Mouse (Mus musculus): ENCODE measurements around the gene Lin37.

Lin37 gene

DNA sequence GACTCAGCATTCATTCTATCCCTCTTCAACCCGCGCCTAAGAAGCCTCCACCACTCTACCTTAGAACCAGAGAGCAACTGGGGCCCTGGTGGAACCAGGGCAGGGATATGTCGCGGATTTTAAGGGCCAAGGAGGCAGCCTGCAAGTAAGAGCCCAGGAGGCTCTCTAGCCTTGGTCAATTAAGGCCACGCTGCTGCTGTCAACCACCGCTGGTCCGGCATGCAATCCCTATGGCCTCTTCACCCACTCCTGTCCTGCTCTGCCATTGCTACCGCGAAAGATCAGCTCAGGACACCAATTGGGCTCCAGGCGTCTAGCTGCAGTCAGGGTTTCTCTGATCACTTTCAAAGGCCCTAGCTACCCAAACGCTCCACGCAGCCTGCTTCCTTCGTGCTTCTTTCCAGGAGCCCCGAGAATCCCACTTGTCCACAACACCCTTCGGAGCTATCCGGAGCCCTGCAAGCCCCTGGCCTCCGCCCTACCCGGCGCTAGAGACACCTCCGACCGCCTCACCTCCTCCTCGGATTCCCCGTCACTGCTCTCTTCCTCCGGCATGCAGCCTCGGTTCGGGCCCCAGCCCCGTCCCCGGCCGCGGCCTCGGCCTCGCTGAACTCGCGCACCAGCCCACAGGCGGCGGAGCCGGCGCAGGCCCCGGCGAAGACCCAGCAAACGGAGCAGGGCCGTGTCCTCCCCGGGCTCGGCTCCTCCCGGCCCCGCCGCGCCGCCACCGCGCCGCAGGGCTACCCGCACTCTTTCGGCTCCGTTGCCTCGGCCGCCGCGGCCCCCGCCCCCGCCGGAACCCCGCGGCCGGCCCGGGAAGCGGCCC lies 28.4 kb upstream of the Lin37 start:
- peak in 1 of 2 experiments; percentile 91 for DNase-seq (ENCODE audit: inconsistent age in 2 of 2, low spot score in 1 of 2)

DNA sequence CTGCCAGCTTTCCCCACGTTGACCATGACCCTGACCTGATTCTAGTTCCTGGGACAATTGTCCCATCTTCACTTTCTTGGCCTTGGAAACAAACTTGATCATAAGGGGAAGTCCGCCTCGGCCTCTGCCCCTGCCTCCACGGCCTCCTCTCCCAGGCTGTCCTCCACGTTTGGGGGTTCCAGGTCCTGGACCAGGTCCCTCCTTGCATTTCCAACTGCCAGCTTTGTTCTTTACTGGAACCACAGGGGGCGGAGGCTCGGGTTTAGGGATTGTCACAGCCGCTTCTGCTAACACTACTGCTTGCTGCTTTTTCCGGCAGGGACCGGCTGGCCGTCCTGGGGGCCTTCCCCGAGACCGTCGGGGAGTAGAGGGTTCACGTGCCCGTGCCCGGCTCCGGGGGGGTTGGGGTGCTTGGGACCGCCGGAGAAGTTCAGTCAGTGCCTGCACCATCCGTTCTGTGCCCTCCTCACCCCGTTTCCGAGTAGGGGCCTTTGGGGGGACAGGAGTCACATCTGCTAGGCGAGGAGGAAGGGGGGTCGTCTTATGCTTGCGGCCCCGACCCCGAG lies 26.9 kb upstream of the Lin37 start:
- peak in 1 of 2 experiments; percentile 66 for DNase-seq (ENCODE audit: inconsistent age in 2 of 2, low spot score in 1 of 2)

DNA sequence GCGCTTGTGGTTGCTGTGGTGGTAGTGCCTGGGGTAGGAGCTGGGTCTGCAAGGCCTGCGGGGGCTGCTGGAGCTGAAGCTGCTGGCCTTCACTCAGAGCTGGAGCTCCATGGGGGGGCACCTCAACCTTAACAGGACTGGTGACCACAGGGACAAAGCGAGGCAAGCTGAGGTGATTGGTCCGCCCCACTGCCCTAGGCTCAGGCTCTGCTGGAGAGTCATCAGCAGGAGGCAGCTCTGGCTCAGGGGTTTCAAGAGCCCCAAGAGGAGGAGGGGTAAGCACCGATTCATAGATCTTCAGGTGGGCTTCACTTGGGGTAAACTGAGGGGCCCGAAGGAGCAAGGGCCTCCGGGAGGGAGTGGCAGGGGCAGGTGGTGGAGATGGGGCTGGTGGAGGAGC lies 25.5 kb upstream of the Lin37 start:
- DNase-seq (ENCODE audit: inconsistent age in 2 of 2, low spot score in 1 of 2): peak in 1 of 2 experiments; percentile 40

DNA sequence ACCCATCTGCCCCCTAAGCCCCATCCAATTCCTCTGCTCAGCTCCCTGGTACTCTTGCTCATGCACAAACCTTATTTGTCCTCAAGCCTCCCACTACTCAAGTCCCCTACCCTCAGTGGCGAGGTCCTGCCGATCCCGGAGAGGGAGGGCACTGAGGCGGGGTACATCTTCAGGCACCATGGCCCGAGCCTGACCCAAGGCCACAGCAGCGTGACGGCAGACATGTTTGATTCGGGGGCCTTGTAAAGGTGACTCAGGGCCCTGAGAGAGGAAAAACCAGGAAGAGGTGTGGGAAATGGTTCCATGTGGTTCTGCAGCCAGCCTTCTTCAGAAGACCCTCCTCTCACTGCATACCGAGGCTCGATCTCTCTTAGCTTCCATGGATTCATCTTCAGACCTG lies 24.7 kb upstream of the Lin37 start:
- peak in 1 of 2 experiments; percentile 73 for DNase-seq (ENCODE audit: inconsistent age in 2 of 2, low spot score in 1 of 2)

DNA sequence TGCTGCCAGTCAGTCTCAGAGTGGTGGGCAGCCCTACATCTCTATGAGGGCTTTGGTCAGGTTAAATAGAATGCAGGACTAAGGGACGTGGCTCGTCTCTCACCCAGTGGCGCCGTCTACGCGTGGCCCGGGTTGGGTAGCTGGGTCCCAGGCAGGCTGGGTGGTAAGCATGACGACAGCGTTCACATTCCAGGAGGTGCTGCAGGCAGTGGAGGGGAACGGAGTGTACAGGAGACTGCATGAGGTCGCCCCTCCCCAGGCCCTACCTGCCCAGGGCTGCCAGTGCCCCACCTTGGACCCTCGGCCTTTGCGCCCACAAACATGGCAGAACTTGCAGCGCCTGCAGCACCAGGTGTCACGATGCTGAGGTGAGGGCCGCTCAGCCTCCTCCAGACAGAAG lies 21.9 kb upstream of the Lin37 start:
- peak in 1 of 2 experiments; percentile 31 for DNase-seq (ENCODE audit: inconsistent age in 2 of 2, low spot score in 1 of 2)

DNA sequence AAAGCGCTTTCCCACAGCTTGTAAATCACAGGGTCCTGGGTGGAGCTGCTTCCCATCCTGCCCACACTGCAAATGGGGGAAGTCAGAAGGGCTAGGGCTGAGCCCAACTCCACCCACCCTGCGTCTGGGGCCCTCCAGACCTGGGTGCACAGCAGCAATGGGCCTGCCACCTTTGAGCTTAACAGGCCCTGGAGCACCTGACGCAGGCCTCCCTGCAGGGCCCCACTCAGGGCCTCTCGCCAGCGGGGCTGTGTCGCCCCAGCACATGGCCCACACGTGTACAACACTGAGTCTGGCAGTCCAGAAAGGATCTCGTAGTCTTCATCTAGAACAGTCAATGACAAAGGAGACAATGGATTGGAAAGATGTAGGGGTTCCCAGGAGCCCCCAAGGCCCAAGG lies 20.3 kb upstream of the Lin37 start:
- peak in 1 of 2 experiments; percentile 10 for DNase-seq (ENCODE audit: inconsistent age in 2 of 2, low spot score in 1 of 2)

DNA sequence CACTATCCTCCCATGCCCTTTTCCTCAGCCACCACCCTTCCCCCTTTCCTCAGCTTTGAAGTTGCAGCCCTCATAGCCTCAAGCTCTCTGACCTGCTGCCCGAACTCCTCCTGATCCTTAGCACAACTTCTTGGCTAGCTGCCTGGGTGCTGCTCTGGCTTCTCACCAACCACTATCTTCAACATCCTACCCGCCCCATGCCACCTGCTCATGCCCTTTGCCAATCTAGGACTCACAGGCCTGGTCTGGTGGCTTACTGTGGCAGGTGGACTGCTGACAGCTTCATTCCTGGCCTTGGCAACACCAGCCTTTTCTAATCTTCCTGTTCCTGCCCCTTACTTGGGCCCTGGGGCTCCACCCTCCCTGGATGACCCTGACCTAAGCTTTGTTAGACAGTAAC lies 13.3 kb upstream of the Lin37 start:
- peak; percentile 78 to 90 for DNase-seq (ENCODE audit: inconsistent age in 2 of 2, low spot score in 1 of 2)

DNA sequence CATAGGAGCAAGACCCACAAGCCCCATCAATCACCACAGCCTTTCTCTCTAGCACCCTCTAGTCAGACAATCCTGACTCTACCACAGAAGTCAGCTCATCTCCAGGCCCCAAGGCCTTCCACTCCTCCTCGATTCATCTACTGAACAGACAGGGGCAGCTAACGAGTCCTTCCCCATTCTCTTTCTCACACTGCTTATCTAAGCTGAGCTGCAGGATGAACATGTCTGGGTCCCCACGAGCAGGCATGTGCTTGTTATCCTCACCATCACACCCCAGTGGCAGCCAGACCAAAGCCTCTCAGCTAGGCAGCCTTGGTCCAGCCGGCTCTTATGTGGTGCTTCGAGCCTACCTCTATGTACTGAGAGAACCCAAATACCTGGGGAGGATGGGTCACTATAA lies 12.8 kb upstream of the Lin37 start:
- no peak for DNase-seq (ENCODE audit: inconsistent age in 2 of 2, low spot score in 1 of 2)

DNA sequence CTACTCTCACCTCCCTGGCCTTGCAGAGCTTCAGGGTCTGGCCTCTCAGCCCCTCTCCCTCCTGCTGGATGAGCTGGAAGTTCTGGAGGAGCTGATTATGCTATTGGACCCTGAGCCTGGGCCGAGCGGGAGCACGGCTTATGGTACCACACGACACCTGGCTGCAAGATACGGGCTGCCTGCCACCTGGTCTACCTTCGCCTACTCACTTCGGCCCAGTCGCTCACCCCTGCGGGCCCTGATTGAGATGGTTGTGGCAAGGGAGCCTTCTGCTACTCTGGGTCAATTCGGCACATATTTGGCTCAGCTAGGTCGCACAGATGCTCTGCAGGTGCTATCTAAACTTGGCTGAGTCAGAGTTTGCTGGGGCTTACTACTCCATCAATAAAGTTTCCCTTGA lies 7.9 kb upstream of the Lin37 start:
- no peak for DNase-seq (ENCODE audit: inconsistent age in 2 of 2, low spot score in 1 of 2)

DNA sequence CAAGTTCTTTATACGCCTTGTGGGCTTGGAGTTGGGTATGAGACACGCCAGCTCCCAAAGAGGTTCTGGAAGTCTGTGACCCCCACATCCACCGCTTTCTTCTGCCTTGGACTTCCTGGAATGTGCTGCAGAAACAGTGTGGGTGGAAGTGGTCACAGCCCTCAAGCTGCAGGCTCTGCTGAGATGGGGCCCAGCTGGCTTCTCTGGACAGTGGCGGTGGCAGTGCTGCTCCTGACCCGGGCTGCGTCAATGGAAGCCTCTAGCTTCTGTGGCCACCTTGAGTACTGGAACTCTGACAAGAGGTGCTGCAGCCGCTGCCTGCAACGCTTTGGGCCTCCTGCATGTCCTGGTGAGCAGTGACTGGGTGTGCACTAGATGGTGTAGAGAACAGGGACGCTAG lies 6.4 kb upstream of the Lin37 start:
- no peak for DNase-seq (ENCODE audit: inconsistent age in 2 of 2, low spot score in 1 of 2)

DNA sequence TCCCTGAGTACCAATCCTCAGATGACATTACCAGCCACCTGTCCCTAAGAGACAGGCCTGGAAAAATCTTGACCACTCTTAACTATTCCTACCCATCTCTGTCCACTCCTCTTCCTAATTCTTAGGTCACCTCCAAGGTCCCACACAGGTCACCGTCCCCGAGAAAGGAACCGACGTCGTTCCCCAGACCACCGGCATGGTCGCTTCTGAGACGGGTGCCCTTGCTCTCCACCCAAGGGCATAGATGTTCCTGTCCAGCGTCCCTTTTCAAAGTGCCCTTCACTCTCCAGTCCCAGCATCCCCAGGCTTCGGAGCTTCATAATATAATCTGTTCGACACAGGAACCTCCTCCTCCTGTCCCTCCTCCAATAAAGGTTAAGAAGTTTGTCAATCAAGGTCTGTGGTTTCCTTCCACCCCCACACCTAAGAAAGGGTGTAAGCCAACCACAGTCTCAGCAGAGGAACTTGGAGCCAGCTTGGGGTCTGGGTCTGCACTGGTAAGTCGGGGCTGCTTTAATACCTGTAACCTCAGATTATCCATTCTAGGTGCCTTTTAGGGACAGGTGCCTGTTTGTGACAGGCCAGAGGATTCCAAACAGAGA lies 5.4 kb upstream of the Lin37 start, which contains the start of gene Igflr1:
Igflr1 (plus strand) TSS at position 458 of the 602 bp plus-strand sequence.
- peak in 1 of 2 experiments; percentile 9 for DNase-seq (ENCODE audit: inconsistent age in 2 of 2, low spot score in 1 of 2)

DNA sequence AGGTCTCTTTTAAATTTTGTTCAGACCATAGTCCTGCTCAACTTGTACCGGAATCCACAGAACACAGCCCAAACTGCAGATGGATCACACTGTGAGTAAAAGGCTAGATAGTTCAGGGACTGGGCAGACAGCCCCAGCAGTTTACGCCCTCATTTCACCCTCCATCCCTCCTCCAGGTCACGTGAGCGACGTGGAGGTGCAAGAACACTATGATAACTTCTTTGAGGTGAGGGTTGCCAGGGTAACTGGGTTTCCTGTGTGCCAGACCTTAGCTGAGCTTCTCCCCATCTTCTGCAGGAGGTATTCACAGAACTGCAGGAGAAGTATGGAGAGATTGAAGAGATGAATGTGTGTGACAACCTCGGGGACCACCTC lies 4.3 kb upstream of the Lin37 start:
- no peak for DNase-seq (ENCODE audit: inconsistent age in 2 of 2, low spot score in 1 of 2)

DNA sequence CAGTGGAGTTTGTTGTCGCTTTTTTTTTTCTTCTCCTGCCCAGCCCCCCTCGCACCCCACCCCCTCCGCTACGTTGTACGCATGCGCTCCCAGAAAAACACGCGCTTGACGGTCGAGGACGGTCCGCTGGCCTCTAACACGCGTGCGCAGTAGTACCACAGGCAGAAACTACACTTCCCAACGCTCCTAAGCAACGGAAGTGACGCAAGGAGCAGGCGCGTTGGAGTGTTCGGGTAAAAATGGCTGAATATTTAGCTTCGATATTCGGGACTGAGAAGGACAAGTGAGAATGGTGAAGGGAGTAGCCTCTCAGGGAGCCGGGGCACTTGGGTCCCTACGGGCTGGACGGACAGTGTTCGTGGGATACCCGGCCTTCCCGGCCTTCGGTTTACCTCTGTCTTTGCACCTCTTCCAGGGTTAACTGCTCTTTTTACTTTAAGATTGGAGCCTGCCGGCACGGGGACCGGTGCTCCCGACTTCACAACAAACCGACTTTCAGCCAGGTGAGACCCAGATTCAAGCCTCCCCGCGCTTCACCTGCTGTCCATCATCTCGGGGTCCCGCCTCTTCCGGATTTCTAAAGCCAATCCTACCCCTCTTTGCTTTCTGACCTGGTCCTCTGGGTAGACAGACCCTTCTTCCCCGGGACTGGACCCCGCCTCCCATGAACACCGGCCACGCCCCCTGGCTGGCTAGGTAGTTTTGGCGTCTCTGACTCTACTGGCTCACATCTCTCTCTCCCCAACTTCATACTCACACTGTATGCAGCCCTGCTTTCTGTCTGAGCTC lies 3.7 kb upstream of the Lin37 start, which contains the start of the genes U2af1l4, Gm49396 and Psenen:
U2af1l4 (plus strand) TSS at position 185 of the 789 bp plus-strand sequence.
Gm49396 (plus strand) TSS at position 228 of the 789 bp plus-strand sequence.
Psenen (minus strand) TSS at position 511 of the 789 bp plus-strand sequence.
- DNase-seq (ENCODE audit: inconsistent age in 2 of 2, low spot score in 1 of 2): peak; percentile 97 to 98

DNA sequence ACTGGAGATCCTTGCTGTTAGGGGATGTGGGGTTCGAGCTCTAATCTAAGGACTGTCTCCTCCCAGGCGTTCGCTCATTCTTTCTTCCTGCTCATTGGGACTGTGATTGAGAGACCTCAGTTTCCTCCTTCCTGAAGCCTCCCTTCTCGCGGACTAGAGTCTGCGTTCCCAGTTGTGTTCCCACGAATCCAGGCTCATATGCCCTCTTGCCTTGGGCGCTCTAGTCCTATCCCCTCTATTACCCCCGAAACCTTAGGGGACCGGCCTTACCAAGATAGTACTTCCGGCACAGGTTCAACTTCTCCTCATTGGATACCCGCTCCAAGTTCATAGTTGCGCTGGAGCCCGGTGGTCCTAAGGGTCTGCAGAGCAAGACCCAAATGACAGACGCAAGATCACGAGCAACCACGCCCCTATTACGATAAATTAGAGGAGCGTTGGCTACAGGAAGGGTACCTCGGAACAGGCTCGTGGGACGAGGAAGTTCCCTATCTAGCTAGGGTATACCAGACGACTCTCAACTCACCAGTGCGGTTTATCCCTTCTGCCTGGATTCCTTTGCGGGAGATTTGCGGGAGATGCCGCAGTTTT lies 3.0 kb upstream of the Lin37 start:
- no peak for DNase-seq (ENCODE audit: inconsistent age in 2 of 2, low spot score in 1 of 2)

DNA sequence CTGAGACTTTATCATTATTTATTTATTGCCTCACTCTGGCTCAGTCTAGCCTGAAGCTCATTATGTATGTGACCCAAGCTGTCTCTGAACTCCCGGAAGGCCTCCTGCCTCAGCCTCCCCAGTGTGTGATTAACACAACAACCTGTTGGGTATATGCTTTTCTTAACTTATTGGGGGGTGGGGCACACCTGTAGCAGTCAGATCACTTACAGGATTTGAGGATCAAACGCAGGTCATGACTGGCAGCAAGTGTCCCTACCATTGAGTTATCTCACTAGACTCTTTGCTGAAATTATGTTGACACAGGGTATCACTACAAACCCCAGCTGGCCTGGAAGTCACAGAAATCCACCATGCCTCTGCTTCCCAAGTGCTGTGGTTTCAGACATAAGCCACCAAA lies 658 bp upstream of the Lin37 start:
- DNase-seq (ENCODE audit: inconsistent age in 2 of 2, low spot score in 1 of 2): peak in 1 of 2 experiments; percentile 43

DNA sequence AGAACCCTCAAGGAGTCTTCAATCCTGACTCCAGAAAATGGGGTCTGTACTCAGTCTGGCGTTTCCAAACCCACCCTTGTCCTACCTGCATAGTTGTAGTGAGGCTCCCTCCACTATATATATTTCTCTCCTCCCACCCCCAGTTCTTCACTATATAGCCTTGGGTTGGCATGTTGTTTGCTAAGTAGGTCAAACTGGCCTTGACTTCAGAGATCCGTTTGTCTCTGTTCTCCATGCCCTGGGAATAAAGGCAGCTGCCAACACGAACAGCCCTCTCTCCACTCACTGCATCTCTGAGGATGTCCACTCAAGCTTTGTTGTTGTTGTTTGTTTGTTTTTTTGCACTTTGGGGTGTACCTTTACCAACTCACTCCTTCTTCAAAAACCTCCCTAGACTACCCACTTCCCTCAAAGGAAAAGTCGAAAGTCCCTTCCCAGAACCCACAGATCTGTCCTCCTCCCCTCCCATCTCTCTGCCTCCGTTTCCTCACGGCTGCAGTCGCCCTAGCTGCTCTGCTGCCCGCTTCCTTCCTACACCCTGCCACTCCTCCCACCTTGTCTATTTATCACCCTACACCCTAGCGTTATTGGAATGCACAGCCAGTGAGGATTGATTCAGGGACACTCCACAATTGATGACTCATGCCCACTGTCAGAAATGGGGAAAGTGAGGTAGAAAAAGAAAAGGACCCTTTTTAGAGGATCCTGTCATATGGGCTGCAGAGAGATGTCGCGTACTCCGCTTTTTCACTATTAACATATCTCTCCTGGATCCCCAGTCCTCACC lies 789 bp downstream of the Lin37 start:
- DNase-seq (ENCODE audit: inconsistent age in 2 of 2, low spot score in 1 of 2): no peak

DNA sequence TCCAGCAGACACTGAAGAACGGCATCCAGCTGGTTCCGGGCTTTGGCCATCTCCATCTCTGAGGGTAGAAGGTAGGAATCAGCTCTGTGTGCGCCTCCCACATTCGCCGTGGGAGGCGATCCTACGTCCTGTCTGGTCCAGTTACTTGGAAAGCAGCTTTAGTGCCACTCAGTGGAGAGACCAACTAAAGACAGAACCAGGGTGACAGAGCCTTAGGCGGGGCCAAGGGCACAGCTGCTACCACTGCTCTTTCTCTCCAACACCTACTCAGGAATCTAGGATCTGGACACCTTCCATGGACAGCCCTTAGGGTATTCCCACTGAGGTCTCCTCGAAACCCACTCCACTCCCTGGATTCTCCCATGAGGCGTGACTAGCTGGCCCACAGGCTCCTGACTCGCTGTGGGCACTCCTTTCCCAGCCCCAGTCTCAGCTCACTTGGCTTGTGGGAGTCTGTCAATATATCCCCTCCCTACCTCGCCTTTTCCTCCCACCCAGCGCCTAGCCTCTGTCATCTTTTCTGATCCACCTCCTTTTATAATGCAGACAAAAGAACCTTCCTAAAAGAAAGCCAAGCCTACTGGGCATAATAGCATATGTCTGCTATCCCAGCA lies 1.6 kb downstream of the Lin37 start:
- peak in 1 of 2 experiments; percentile 65 for DNase-seq (ENCODE audit: inconsistent age in 2 of 2, low spot score in 1 of 2)

DNA sequence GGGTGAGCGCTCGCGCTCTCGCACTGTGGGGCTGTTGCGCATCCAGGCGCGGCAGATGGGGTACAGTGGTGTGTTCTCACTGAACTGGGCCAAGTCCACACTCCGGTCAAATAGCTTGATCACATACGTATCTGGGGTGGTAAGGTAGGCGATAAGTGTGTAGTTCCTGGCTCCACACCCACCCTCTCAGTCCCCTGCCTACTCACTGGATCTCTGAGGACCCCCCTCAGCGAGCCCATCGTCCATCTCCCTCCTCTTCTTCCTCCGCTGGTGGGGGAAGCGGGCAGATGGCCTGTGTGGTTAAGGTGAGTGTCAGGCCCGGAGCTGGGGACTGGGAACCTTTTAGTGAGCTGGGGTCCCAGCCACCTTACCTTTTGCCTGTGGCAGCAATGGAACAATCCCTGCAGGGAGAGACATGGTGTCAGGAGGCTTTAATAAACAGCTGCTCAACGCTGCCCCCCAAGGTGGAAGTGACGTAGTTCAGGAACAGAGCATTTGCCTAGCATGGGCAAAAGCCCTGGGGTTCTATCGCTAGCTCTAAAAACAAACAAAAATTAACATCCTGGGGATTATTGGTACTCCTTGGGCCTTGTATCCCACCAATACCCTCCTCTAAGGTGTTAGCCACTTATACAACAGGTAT lies 2.6 kb downstream of the Lin37 start:
- DNase-seq (ENCODE audit: inconsistent age in 2 of 2, low spot score in 1 of 2): peak in 1 of 2 experiments; percentile 60
